Mouse (Mus musculus) heart, postnatal 0 days (tissue): ENCODE measurements at regions not wholly inside any gene's neighbourhood (a gene's known extent, or its start where the extent isn't known, plus 50 kb on each side); places are given as distances from the start of the nearest gene placed in this dataset.

Experiments
- ATAC-seq: fragments of 200-750 bp; cut with Nextera tagmentation; 2 replicates; pipeline ENCODE4 v1.8.0; 2017; ENCODE audit warnings: low read depth, moderate number of reproducible peaks, moderate library complexity; ENCODE audit not compliant: insufficient read depth
- DNase-seq: peaks from one replicate; pipeline ENCODE4 v3.0.0-alpha.2; 2016; ENCODE audit warnings: low spot score
- H3K27ac ChIP-seq: fragments of 300-500 bp; sonication (generic); 2 replicates; pipeline ENCODE4 v1.5.1; 2014; ENCODE audit warnings: low read depth, mild to moderate bottlenecking
- H3K27me3 ChIP-seq: fragments of 300-500 bp; sonication (generic); 2 replicates; pipeline ENCODE4 v1.6.1; 2014; ENCODE audit warnings: low read length, mixed read lengths; ENCODE audit not compliant: control insufficient read depth, insufficient read depth
- H3K36me3 ChIP-seq: fragments of 300-500 bp; sonication (generic); replicated peaks from 2 replicates; pipeline ENCODE4 v1.6.1; 2014; ENCODE audit warnings: low read length, mixed read lengths; ENCODE audit not compliant: control insufficient read depth, insufficient read depth
- H3K4me1 ChIP-seq: fragments of 300-500 bp; sonication (generic); 2 replicates; pipeline ENCODE4 v1.6.1; 2014; ENCODE audit warnings: antibody characterized with exemption; ENCODE audit not compliant: control insufficient read depth, insufficient read depth
- H3K4me2 ChIP-seq: fragments of 300-500 bp; sonication (generic); 2 replicates; pipeline ENCODE4 v1.6.1; 2014; ENCODE audit warnings: low read depth, mild to moderate bottlenecking, low read length, moderate library complexity
- H3K4me3 ChIP-seq: fragments of 300-500 bp; sonication (generic); 2 replicates; pipeline ENCODE4 v1.5.1; 2014; ENCODE audit warnings: low read depth, low read length
- H3K9ac ChIP-seq: fragments of 300-500 bp; sonication (generic); replicated peaks from 2 replicates; pipeline ENCODE4 v1.6.1; 2014; ENCODE audit warnings: low read depth, low read length, mixed read lengths
- H3K9me3 ChIP-seq: fragments of 300-500 bp; sonication (generic); replicated peaks from 2 replicates; pipeline ENCODE4 v1.6.1; 2016; ENCODE audit warnings: low read length; ENCODE audit not compliant: control insufficient read depth
- CTCF ChIP-seq: IDR thresholded peaks from 2 replicates; pipeline ENCODE4 v1.5.1; 2016; ENCODE audit warnings: antibody characterized with exemption, control low read depth, low read depth
- EP300 ChIP-seq: IDR thresholded peaks from 2 replicates; pipeline ENCODE4 v1.6.1; 2016; ENCODE audit warnings: antibody characterized with exemption, low read depth
- WGBS: fragments of 180-500 bp; shearing (Covaris S2); extraction: QIAGEN DNeasy Blood & Tissue Kit; methylation state at CpG from one replicate; pipeline ENCODE4 v1.1.7; 2014; 5-methylcytosine and 5-hydroxymethylcytosine counted together

- H3K4me1 ChIP-seq = no peaks in the 10 kb centered on the region
- H3K27ac ChIP-seq = no peak overlapping the region
- ATAC-seq = no peak
- TF ChIP-seq CTCF = no peak
- no peaks in the 10 kb centered on the region for H3K36me3 ChIP-seq
- no peak overlapping the region for H3K4me3 ChIP-seq
- no peak overlapping the region for H3K4me2 ChIP-seq
- H3K9ac ChIP-seq = no peak overlapping the region
- H3K9me3 ChIP-seq = no peaks in the 10 kb centered on the region
- 42% methylated on average over 3 of the region's 3 CpGs for WGBS
- H3K27me3 ChIP-seq = no peaks in the 10 kb centered on the region
- no peak for DNase-seq
These were observed 720.3 kb upstream of the Adgra3 start for GRCm38 (mm10) chr5:50779138-50779537.

- Histone ChIP-seq H3K27me3 (no peaks in the 10 kb centered on the region), H3K4me1 (no peaks in the 10 kb centered on the region), H3K9ac (no peak overlapping the region), H3K9me3 (no peaks in the 10 kb centered on the region), H3K27ac (no peak overlapping the region), H3K4me2 (no peak overlapping the region), H3K36me3 (no peaks in the 10 kb centered on the region), H3K4me3 (no peak overlapping the region)
- TF ChIP-seq CTCF (no peak), EP300 (no peak)
- WGBS = 86% methylated on average over 6 of the region's 6 CpGs
- ATAC-seq (no peak), DNase-seq (no peak)
These were observed 719.4 kb upstream of the Adgra3 start for GRCm38 (mm10) chr5:50778221-50778620.

GRCm38 (mm10) chr5:50762261-50762660 is 703.5 kb upstream of the Adgra3 start:
- Histone ChIP-seq H3K4me3 (no peak overlapping the region), H3K9me3 (no peaks in the 10 kb centered on the region), H3K27me3 (no peaks in the 10 kb centered on the region), H3K9ac (no peak overlapping the region), H3K27ac (no peak overlapping the region), H3K4me2 (no peak overlapping the region), H3K4me1 (no peaks in the 10 kb centered on the region), H3K36me3 (no peaks in the 10 kb centered on the region)
- no peak for TF ChIP-seq EP300
- no peak for TF ChIP-seq CTCF
- ATAC-seq (no peak), DNase-seq (no peak)
- WGBS = 64% methylated on average over 5 of the region's 5 CpGs

- no peak overlapping the region for H3K27ac ChIP-seq
- H3K4me1 ChIP-seq = no peaks in the 10 kb centered on the region
- ATAC-seq (no peak), DNase-seq (no peak)
- no peak overlapping the region for H3K4me3 ChIP-seq
- no peaks in the 10 kb centered on the region for H3K9me3 ChIP-seq
- H3K4me2 ChIP-seq = no peak overlapping the region
- 73% methylated on average over 3 of the region's 3 CpGs for WGBS
- TF ChIP-seq EP300 (no peak), CTCF (no peak)
- no peaks in the 10 kb centered on the region for H3K36me3 ChIP-seq
- H3K27me3 ChIP-seq = no peaks in the 10 kb centered on the region
- H3K9ac ChIP-seq = no peak overlapping the region
These were observed 701.6 kb upstream of the Adgra3 start for GRCm38 (mm10) chr5:50760386-50760785.

- Histone ChIP-seq H3K4me1 (no peaks in the 10 kb centered on the region), H3K9me3 (no peaks in the 10 kb centered on the region), H3K27me3 (no peaks in the 10 kb centered on the region), H3K27ac (no peak overlapping the region), H3K36me3 (no peaks in the 10 kb centered on the region), H3K4me2 (no peak overlapping the region), H3K9ac (no peak overlapping the region), H3K4me3 (no peak overlapping the region)
- TF ChIP-seq EP300 (no peak), CTCF (peak; percentile 58)
- ATAC-seq (no peak), DNase-seq (peak; percentile 7)
- WGBS = 49% methylated on average over 1 of the region's 1 CpGs
These were observed 694.0 kb upstream of the Adgra3 start for GRCm38 (mm10) chr5:50752766-50753165.

GRCm38 (mm10) chr5:50751358-50751757 is 692.6 kb upstream of the Adgra3 start:
- TF ChIP-seq CTCF = no peak
- TF ChIP-seq EP300 = no peak
- no peak overlapping the region for H3K4me3 ChIP-seq
- H3K4me2 ChIP-seq = no peak overlapping the region
- ATAC-seq = no peak
- no peak overlapping the region for H3K9ac ChIP-seq
- no peaks in the 10 kb centered on the region for H3K4me1 ChIP-seq
- no peak for DNase-seq
- no peaks in the 10 kb centered on the region for H3K36me3 ChIP-seq
- WGBS = 72% methylated on average over 3 of the region's 3 CpGs
- H3K9me3 ChIP-seq = no peaks in the 10 kb centered on the region
- H3K27me3 ChIP-seq = no peaks in the 10 kb centered on the region
- H3K27ac ChIP-seq = no peak overlapping the region
